Mouse (Mus musculus): ENCODE measurements around the gene Ifnk. TPM values are rescaled to one million over a fixed set of nuclear protein-coding genes. Genes with fewer than 3 reads are reported as not detected.

Ifnk gene
- total and polyA plus RNA-seq, 3 experiments, result not detected

- TF ChIP-seq PAX5 (IDR thresholded peaks at IDR 0.05; ENCODE audit: low read length) (no peak), MAFK (IDR thresholded peaks at IDR 0.05; ENCODE audit: insufficient replicate concordance, low read length) (0 out of 2 replicates have a peak, but pooled peaks have one; percentile 48), ZKSCAN1 (IDR thresholded peaks at IDR 0.05; ENCODE audit: borderline replicate concordance, low read depth, low read length) (no peak), IRF4 (IDR thresholded peaks at IDR 0.05; ENCODE audit: low read depth, low read length) (0 out of 2 replicates have a peak, but pooled peaks have one; percentile 52), RAD21 (IDR thresholded peaks at IDR 0.05; ENCODE audit: low read depth, low read length) (no peak; the same call in 1 of the 2 replicates), EP300 (IDR thresholded peaks at IDR 0.05; ENCODE audit: low read length) (peak; percentile 79), CTCF (conservative IDR thresholded peaks at IDR 0.05 in 1 of 2, IDR thresholded peaks at IDR 0.05 in 1 of 2; ENCODE audit: low read depth in 2 of 2, low read length in 2 of 2) (no peak), USF2 (conservative IDR thresholded peaks at IDR 0.05; ENCODE audit: low read depth, low read length) (no peak), CHD2 (IDR thresholded peaks at IDR 0.05; ENCODE audit: low read length) (0 out of 2 replicates have a peak, but pooled peaks have one; percentile 35), NELFE (IDR thresholded peaks at IDR 0.05; ENCODE audit: low read depth, low read length) (no peak)
Observed at GRCm38 (mm10) chr4:35114950-35115349, 36.9 kb upstream of the Ifnk start (continued).

GRCm38 (mm10) chr4:35115933-35116332 lies 35.9 kb upstream of the Ifnk start:
- TF ChIP-seq RCOR1 (conservative IDR thresholded peaks at IDR 0.05; ENCODE audit: low read depth, low read length) (no peak), MAX (IDR thresholded peaks at IDR 0.05; ENCODE audit: low read length) (no peak), MAFK (IDR thresholded peaks at IDR 0.05; ENCODE audit: insufficient replicate concordance, low read length) (no peak), POLR2A (IDR thresholded peaks at IDR 0.05; ENCODE audit: low read depth, low read length) (no peak), CHD2 (IDR thresholded peaks at IDR 0.05; ENCODE audit: low read length) (no peak), NELFE (IDR thresholded peaks at IDR 0.05; ENCODE audit: low read depth, low read length) (no peak), ZC3H11A (IDR thresholded peaks at IDR 0.05; ENCODE audit: low read depth, low read length) (no peak), CHD1 (IDR thresholded peaks at IDR 0.05; ENCODE audit: low read depth, low read length) (no peak), USF1 (IDR thresholded peaks at IDR 0.05; ENCODE audit: low read depth, low read length) (no peak), JUN (IDR thresholded peaks at IDR 0.05; ENCODE audit: insufficient read depth, low read depth, low read length) (no peak), E2F4 (IDR thresholded peaks at IDR 0.05; ENCODE audit: insufficient replicate concordance, low read depth, low read length) (no peak), MAZ (IDR thresholded peaks at IDR 0.05; ENCODE audit: low read depth, low read length) (no peak), EP300 (IDR thresholded peaks at IDR 0.05; ENCODE audit: low read length) (no peak), NRF1 (IDR thresholded peaks at IDR 0.05; ENCODE audit: low read depth, low read length) (no peak)
- no peaks in the 10 kb centered on the region; the same call in 1 of the 2 replicates for H3K79me2 ChIP-seq (replicated peaks; ENCODE audit: control insufficient read depth, extremely low read depth, insufficient read depth, poor library complexity, severe bottlenecking)
- in situ Hi-C loops (cut with MboI; ENCODE audit: low pct_ligation_motif_present, low pct_unique_long_range_greater_than_20kb, low sequenced_read_pairs), result no loop called here
- H3K9ac ChIP-seq (ENCODE audit: insufficient read depth, low read depth), result no peak overlapping the region
- no peak overlapping the region for H3K4me3 ChIP-seq (replicated peaks in 1 of 3; ENCODE audit: low read depth in 2 of 3, low read length in 2 of 3, poor library complexity in 1 of 3)
- H3K4me2 ChIP-seq (ENCODE audit: insufficient read depth, low read depth, poor library complexity, severe bottlenecking), result no peak overlapping the region
- peaks cover 24 to 67% of the 10 kb centered on the region in 2 experiments for H3K4me1 ChIP-seq (ENCODE audit: control insufficient read depth in 1 of 2, insufficient read depth in 2 of 2)
- H3K27me3 ChIP-seq (replicated peaks), result no peaks in the 10 kb centered on the region
- H3K36me3 ChIP-seq (replicated peaks in 1 of 2; ENCODE audit: control insufficient read depth in 1 of 2, insufficient read depth in 1 of 2, low read length in 1 of 2), result peaks cover 0 to 25% of the 10 kb centered on the region in 2 experiments
- DNase-seq (ENCODE audit: extremely low read depth), result no peak
- H3K9me3 ChIP-seq (replicated peaks; ENCODE audit: low read length), result peaks cover 5% of the 10 kb centered on the region
- H3K27ac ChIP-seq (ENCODE audit: insufficient read depth, low read depth), result no peak overlapping the region
- dilution Hi-C loops (cut with MboI; ENCODE audit: extremely low pct_ligation_motif_present, extremely low pct_unique_long_range_greater_than_20kb, low sequenced_read_pairs), result no loop called here

Measured in CH12.LX (cell line).